Mouse (Mus musculus): ENCODE measurements around the gene Robo3.
A peak's percentile ranks its signal among the peaks of the same experiment; 100 is the strongest.

The Robo3 gene

DNA sequence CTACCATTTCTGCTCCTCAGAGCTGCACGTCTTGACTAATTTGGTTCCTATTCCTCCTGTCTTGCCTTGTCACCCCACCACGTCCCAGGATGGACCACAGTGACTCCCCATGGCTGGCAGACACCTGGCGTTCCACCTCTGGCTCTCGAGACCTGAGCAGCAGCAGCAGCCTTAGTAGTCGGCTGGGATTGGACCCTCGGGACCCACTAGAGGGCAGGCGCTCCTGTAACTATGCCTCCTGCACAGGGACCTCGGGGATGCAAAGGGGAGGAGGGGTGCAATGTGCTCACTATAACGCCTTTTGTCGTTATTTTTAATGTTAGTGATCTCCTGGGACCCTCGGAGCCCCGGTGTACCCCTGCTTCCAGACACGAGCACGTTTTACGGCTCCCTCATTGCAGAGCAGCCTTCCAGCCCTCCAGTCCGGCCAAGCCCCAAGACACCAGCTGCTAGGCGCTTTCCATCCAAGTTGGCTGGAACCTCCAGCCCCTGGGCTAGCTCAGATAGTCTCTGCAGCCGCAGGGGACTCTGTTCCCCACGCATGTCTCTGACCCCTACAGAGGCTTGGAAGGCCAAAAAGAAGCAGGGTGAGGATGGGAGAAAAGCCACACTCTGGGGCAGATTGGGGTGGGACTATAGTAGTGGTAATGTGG, 25.1 kb downstream of the Robo3 start:
- no peak for DNase-seq (ENCODE audit: low read depth, low spot score)
- Histone ChIP-seq H3K27me3 (ENCODE audit: control insufficient read depth, insufficient read depth, low read length, poor library complexity, severe bottlenecking) (no peaks in the 10 kb centered on the region), H3K36me3 (ENCODE audit: control insufficient read depth, insufficient read depth, low read length, poor library complexity, severe bottlenecking) (no peaks in the 10 kb centered on the region)

DNA sequence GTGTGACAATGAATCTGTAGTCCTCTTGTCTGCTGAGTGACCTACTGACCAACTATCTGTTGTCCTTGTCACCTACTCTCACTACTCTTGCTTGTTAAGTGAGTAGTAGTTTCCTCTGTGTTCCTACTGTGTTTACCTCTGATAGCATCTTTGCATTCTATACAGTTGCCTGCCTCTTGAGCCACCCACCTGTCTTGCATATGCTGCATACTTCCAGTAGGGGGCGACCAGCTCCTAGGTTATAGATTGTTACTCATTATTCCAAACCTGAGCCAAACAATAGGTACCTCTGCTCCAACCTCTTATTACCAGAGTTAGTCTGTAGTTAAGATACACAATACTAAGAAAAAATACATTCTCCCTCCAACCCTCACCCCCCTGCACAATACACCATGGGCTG, 26.7 kb downstream of the Robo3 start:
- H3K36me3 ChIP-seq (ENCODE audit: control insufficient read depth, insufficient read depth, low read length, poor library complexity, severe bottlenecking), result no peaks in the 10 kb centered on the region
- no peaks in the 10 kb centered on the region for H3K27me3 ChIP-seq (ENCODE audit: control insufficient read depth, insufficient read depth, low read length, poor library complexity, severe bottlenecking)
- peak; percentile 65 for DNase-seq (ENCODE audit: low read depth, low spot score)

- Histone ChIP-seq H3K36me3 (ENCODE audit: control insufficient read depth, insufficient read depth, low read length, poor library complexity, severe bottlenecking) (no peaks in the 10 kb centered on the region), H3K27me3 (ENCODE audit: control insufficient read depth, insufficient read depth, low read length, poor library complexity, severe bottlenecking) (no peaks in the 10 kb centered on the region)
- DNase-seq (ENCODE audit: low read depth, low spot score), result no peak
Measured at GRCm38 (mm10) chr9:37403011-37403410, 30.0 kb downstream of the Robo3 start.

DNA sequence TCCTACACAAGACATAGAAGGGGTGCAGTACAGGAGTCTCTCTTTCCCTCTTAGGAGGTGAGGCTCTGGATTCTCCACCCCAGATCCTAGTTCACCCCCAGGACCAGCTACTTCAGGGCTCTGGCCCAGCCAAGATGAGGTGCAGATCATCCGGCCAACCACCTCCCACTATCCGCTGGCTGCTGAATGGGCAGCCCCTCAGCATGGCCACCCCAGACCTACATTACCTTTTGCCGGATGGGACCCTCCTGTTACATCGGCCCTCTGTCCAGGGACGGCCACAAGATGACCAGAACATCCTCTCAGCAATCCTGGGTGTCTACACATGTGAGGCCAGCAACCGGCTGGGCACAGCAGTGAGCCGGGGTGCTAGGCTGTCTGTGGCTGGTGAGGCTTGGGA, 30.5 kb downstream of the Robo3 start:
- no peaks in the 10 kb centered on the region for H3K36me3 ChIP-seq (ENCODE audit: control insufficient read depth, insufficient read depth, low read length, poor library complexity, severe bottlenecking)
- DNase-seq (ENCODE audit: low read depth, low spot score), result no peak
- H3K27me3 ChIP-seq (ENCODE audit: control insufficient read depth, insufficient read depth, low read length, poor library complexity, severe bottlenecking), result no peaks in the 10 kb centered on the region

GRCm38 (mm10) chr9:37401802-37402201, 31.2 kb downstream of the Robo3 start, which contains the start of gene Robo4:
Gene Robo4, plus strand, starts transcription at chr9:37401897.
- Histone ChIP-seq H3K27me3 (ENCODE audit: control insufficient read depth, insufficient read depth, low read length, poor library complexity, severe bottlenecking) (no peaks in the 10 kb centered on the region), H3K36me3 (ENCODE audit: control insufficient read depth, insufficient read depth, low read length, poor library complexity, severe bottlenecking) (no peaks in the 10 kb centered on the region)
- DNase-seq (ENCODE audit: low read depth, low spot score), result no peak

DNA sequence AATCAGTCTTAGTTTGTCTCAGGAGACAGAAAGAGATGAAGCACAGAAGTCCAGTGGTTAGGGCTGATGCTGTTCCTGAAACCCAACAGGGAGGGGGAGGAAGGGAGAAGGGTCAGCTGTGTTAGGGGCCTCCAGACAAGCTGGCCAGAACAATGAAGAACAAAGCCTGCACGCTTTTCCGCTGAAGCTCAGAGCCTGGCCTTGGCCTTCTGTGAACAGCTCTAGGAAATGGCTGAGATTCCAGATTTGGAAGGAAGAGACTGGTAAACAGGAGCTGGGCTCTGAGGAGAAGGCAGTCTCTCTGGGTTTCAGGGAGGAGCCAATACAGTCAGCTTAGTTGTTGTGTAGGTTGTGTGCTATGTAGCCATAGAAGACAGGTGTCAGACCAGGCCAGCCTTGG, 32.5 kb downstream of the Robo3 start:
- no peaks in the 10 kb centered on the region for H3K27me3 ChIP-seq (ENCODE audit: control insufficient read depth, insufficient read depth, low read length, poor library complexity, severe bottlenecking)
- no peaks in the 10 kb centered on the region for H3K36me3 ChIP-seq (ENCODE audit: control insufficient read depth, insufficient read depth, low read length, poor library complexity, severe bottlenecking)
- no peak for DNase-seq (ENCODE audit: low read depth, low spot score)

- H3K36me3 ChIP-seq (ENCODE audit: control insufficient read depth, insufficient read depth, low read length, poor library complexity, severe bottlenecking), result no peaks in the 10 kb centered on the region
- DNase-seq (ENCODE audit: low read depth, low spot score), result no peak
Measured at GRCm38 (mm10) chr9:37393482-37394131, 39.4 kb downstream of the Robo3 start.

DNA sequence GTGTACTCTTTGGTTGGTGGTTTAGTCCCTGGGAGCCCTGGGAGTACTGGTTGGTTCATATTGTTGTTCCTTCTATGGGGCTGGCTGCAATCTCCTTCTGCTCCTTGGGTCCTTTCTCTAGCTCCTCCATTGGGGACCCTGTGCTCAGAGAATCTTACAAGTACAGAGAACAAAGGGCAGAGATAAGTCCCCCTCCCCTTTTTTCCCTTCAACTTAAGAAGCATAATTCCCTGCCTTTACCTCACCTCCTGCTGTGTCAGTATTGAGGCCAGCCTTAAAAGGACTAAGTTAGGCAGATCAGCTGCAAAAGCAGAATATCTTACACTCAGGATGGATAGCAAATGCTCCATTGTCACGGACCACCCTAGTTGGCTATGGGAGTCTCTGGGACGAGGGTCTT, 41.0 kb downstream of the Robo3 start:
- no peak for DNase-seq (ENCODE audit: low read depth, low spot score)
- Histone ChIP-seq H3K27me3 (ENCODE audit: control insufficient read depth, insufficient read depth, low read length, poor library complexity, severe bottlenecking) (no peaks in the 10 kb centered on the region), H3K36me3 (ENCODE audit: control insufficient read depth, insufficient read depth, low read length, poor library complexity, severe bottlenecking) (no peaks in the 10 kb centered on the region)

More at GRCm38 (mm10) chr9:37393482-37394131, 39.4 kb downstream of the Robo3 start:
- no peaks in the 10 kb centered on the region for H3K27me3 ChIP-seq (ENCODE audit: control insufficient read depth, insufficient read depth, low read length, poor library complexity, severe bottlenecking)

DNA sequence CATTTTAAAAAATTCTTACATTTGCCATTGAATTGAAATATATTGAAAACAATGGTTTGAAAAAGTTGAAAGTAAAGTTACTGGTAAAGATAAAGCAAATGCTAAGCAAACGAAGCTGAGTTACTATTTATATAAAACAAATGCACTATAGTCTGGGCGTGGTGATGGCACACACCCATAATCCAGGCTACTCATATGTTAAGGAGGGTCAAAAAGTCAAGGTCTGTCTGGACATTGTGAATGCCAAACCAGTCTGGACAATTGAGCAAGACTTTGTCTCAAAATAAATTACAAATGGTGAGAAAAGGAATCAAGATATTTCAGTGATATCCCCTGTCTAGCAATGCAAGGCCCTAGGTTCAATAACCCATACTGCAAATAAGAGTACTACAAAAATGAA, 42.2 kb downstream of the Robo3 start:
- no peaks in the 10 kb centered on the region for H3K27me3 ChIP-seq (ENCODE audit: control insufficient read depth, insufficient read depth, low read length, poor library complexity, severe bottlenecking)
- H3K36me3 ChIP-seq (ENCODE audit: control insufficient read depth, insufficient read depth, low read length, poor library complexity, severe bottlenecking), result no peaks in the 10 kb centered on the region
- DNase-seq (ENCODE audit: low read depth, low spot score), result no peak

- peak; percentile 17 for DNase-seq (ENCODE audit: low read depth, low spot score)
- H3K27me3 ChIP-seq (ENCODE audit: control insufficient read depth, insufficient read depth, low read length, poor library complexity, severe bottlenecking), result no peaks in the 10 kb centered on the region; the same call in 1 of the 2 replicates
- no peaks in the 10 kb centered on the region for H3K36me3 ChIP-seq (ENCODE audit: control insufficient read depth, insufficient read depth, low read length, poor library complexity, severe bottlenecking)
Measured at GRCm38 (mm10) chr9:37384284-37385182, 48.5 kb downstream of the Robo3 start.

GRCm38 (mm10) chr9:37383161-37383560, 49.9 kb downstream of the Robo3 start:
- Histone ChIP-seq H3K27me3 (ENCODE audit: control insufficient read depth, insufficient read depth, low read length, poor library complexity, severe bottlenecking) (no peaks in the 10 kb centered on the region; the same call in 1 of the 2 replicates), H3K36me3 (ENCODE audit: control insufficient read depth, insufficient read depth, low read length, poor library complexity, severe bottlenecking) (no peaks in the 10 kb centered on the region)
- no peak for DNase-seq (ENCODE audit: low read depth, low spot score)

- Histone ChIP-seq H3K27me3 (ENCODE audit: control insufficient read depth, insufficient read depth, low read length, poor library complexity, severe bottlenecking) (no peaks in the 10 kb centered on the region), H3K36me3 (ENCODE audit: control insufficient read depth, insufficient read depth, low read length, poor library complexity, severe bottlenecking) (no peaks in the 10 kb centered on the region)
- no peak for DNase-seq (ENCODE audit: low read depth, low spot score)
Measured at GRCm38 (mm10) chr9:37375718-37376117, 57.3 kb downstream of the Robo3 start.

DNA sequence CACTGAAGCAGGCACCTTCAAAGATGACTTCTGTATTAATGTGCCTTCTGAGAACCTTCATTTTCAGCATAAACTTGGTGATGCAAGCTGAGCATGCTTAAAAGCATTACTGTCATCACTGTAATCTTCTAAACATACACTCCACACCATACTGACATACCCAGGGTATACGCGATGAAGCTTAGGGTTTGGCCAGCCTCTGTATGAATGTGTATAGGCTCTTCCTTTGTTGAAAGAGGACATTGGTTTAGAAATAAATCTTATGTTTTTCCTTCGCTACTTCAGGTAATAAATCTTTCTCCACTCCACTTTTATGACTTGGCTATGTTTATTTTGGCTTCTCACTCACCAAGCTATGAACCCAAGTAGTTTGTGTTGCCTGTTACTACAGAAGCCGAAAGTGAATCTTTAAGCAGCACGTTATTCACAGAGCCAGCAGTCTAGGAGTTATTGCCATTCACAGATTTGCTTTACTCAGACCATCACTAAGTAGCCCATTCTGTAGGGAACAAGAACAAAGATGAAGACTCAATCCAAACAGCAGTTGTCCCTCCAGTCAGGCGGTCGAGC, 61.7 kb downstream of the Robo3 start:
- no peaks in the 10 kb centered on the region for H3K36me3 ChIP-seq (ENCODE audit: control insufficient read depth, insufficient read depth, low read length, poor library complexity, severe bottlenecking)
- no peak for DNase-seq (ENCODE audit: low read depth, low spot score)
- no peaks in the 10 kb centered on the region for H3K27me3 ChIP-seq (ENCODE audit: control insufficient read depth, insufficient read depth, low read length, poor library complexity, severe bottlenecking)

DNA sequence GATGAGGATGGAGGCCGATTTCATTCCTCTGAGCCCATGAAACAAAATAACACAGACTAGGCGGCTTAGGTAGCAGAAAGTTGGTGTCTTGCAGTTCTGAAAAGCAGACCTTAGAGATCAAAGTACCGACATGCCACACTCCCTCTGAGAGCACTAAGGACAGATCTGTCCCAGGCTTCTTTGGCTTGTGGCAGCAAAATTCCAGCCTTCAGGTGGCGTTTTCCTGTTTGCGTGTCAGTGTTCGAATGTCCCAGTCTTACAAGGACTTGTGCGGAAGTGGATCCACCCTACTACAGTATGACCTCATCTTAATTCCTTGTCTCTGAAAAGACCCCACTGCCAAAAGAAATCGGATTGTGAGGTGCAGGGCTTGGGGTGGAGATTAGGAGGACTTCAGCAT, 64.2 kb downstream of the Robo3 start:
- no peak for DNase-seq (ENCODE audit: low read depth, low spot score)
- H3K36me3 ChIP-seq (ENCODE audit: control insufficient read depth, insufficient read depth, low read length, poor library complexity, severe bottlenecking), result no peaks in the 10 kb centered on the region

More for the DNA sequence above, 64.2 kb downstream of the Robo3 start:
- no peaks in the 10 kb centered on the region for H3K27me3 ChIP-seq (ENCODE audit: control insufficient read depth, insufficient read depth, low read length, poor library complexity, severe bottlenecking)
